Mouse (Mus musculus) B cell, adult (primary cell): ENCODE results near the gene Krt31. TPM values are rescaled to one million over a fixed set of nuclear protein-coding genes. Genes with fewer than 3 reads are reported as not detected.

Source experiments
- total RNA-seq: library from RNA; stranded (reverse); gene quantifications from 4 replicates; pipeline ENCODE4 v1.2.4, GENCODE M21; 2023; ENCODE audit not compliant: inconsistent age

Krt31 gene
- total RNA-seq: not detected in 4 replicates

GRCm38 (mm10) chr11:100050451-100050850 is at the start of gene Krt31:
Gene Krt31 (minus strand): TSS chr11:100050551.

GRCm38 (mm10) chr11:100096141-100096540 is 45.8 kb upstream of the Krt31 start, which contains the start of gene Krt35:
Gene Krt35 (minus strand): TSS chr11:100096241.

GRCm38 (mm10) chr11:100087861-100088260 is 37.5 kb upstream of the Krt31 start, which contains the start of gene Krt32:
Gene Krt32 (minus strand): TSS chr11:100088226.

GRCm38 (mm10) chr11:100041454-100041853 is 8.9 kb downstream of the Krt31 start, which contains the start of gene Krt34:
Gene Krt34 (minus strand): TSS chr11:100041554.

GRCm38 (mm10) chr11:100029768-100030167 is 20.6 kb downstream of the Krt31 start, which contains the start of gene Krt33b:
Gene Krt33b (minus strand): TSS chr11:100029868.

GRCm38 (mm10) chr11:100016112-100016511 is 34.2 kb downstream of the Krt31 start, which contains the start of gene Krt33a:
Gene Krt33a (minus strand): TSS chr11:100016212.

Other genes with a start within 250 kb of the Krt31 start
- not detected in 4 replicates for gene Gm11554, start 246.1 kb downstream of the Krt31 start, total RNA-seq
- gene Krtap4-13, start 240.7 kb downstream of the Krt31 start, total RNA-seq: not detected in 4 replicates
- gene Gm11564, start 234.9 kb downstream of the Krt31 start, total RNA-seq: not detected in 4 replicates
- gene 2300003K06Rik, start 212.5 kb downstream of the Krt31 start, total RNA-seq: not detected in 4 replicates
- not detected in 4 replicates for gene Krtap4-16, start 198.9 kb downstream of the Krt31 start, total RNA-seq
- not detected in 4 replicates for gene Gm11568, start 192.6 kb downstream of the Krt31 start, total RNA-seq
- gene Gm11559, start 186.1 kb downstream of the Krt31 start, total RNA-seq: not detected in 4 replicates
- not detected in 4 replicates for gene Krtap9-1, start 177.2 kb downstream of the Krt31 start, total RNA-seq
- gene Gm11567, start 171.4 kb downstream of the Krt31 start, total RNA-seq: not detected in 4 replicates
- not detected in 4 replicates for gene Krtap31-1, start 142.6 kb downstream of the Krt31 start, total RNA-seq
- not detected in 4 replicates for gene Gm11565, start 135.8 kb downstream of the Krt31 start, total RNA-seq
- not detected in 4 replicates for gene Krtap31-2, start 114.3 kb downstream of the Krt31 start, total RNA-seq
- not detected in 4 replicates for gene Krtap9-5, start 102.1 kb downstream of the Krt31 start, total RNA-seq
- not detected in 4 replicates for gene Krtap29-1, start 71.5 kb downstream of the Krt31 start, total RNA-seq
- gene Krtap16-1, start 64.0 kb downstream of the Krt31 start, total RNA-seq: not detected in 4 replicates
- not detected in 4 replicates for gene Krtap17-1, start 56.6 kb downstream of the Krt31 start, total RNA-seq
- not detected in 4 replicates for gene Krt33a, start 34.3 kb downstream of the Krt31 start, total RNA-seq
- not detected in 4 replicates for gene Krt33b, start 20.7 kb downstream of the Krt31 start, total RNA-seq
- gene Krt34, start 9.0 kb downstream of the Krt31 start, total RNA-seq: not detected in 4 replicates
- gene Krt32, start 37.7 kb upstream of the Krt31 start, total RNA-seq: not detected in 4 replicates
- not detected in 4 replicates for gene Krt35, start 45.7 kb upstream of the Krt31 start, total RNA-seq
- not detected in 4 replicates for gene Krt36, start 55.1 kb upstream of the Krt31 start, total RNA-seq
- gene Krt13, start 71.0 kb upstream of the Krt31 start, total RNA-seq: not detected in 4 replicates
- gene Krt15, start 85.4 kb upstream of the Krt31 start, total RNA-seq: not detected in 4 replicates
- gene Krt19, start 98.1 kb upstream of the Krt31 start, total RNA-seq: 0.45 to 1.1 TPM in 2 of 4 replicates, not detected in the others
- gene Krt9, start 142.7 kb upstream of the Krt31 start, total RNA-seq: not detected in 4 replicates
- gene Krt14, start 157.0 kb upstream of the Krt31 start, total RNA-seq: not detected in 4 replicates
- gene Krt16, start 198.4 kb upstream of the Krt31 start, total RNA-seq: not detected in 4 replicates
- not detected in 4 replicates for gene Krt17, start 210.5 kb upstream of the Krt31 start, total RNA-seq
- gene Krt42, start 219.3 kb upstream of the Krt31 start, total RNA-seq: not detected in 4 replicates